ENCODE assay signal across 8 mouse cellular contexts in genomic region chr6:86479311-86479710, GRCm38 (mm10). TPM values are rescaled to one million over a fixed set of nuclear protein-coding genes. Genes with fewer than 3 reads are reported as not detected.
DNase-seq lines count a peak whose midpoint lies in the region; ATAC-seq lines count a peak whose summit lies in the region.

No protein-coding gene starts in this region.

- DNase-seq in adrenal gland, adult (ENCODE audit: inconsistent age in 2 of 2, low spot score in 1 of 2), result peak; percentile 51 to 80
- no peak for DNase-seq in adrenal gland, postnatal 25 days
- DNase-seq in cerebellum, postnatal 14 days, result peak; percentile 31 to 35
- DNase-seq in heart, postnatal 4 days, result peak; percentile 60
- no peak for DNase-seq in right cerebral cortex, postnatal 4 days
- DNase-seq in retina, embryonic 14.5 days (ENCODE audit: low spot score), result no peak

- H3K4me1 ChIP-seq in limb, embryonic 12.5 days (replicated peaks), result peaks cover 50% of the 10 kb centered on the region
- H3K4me1 ChIP-seq in midbrain, embryonic 16.5 days (ENCODE audit: control insufficient read depth, insufficient read depth, low read length), result no peaks in the 10 kb centered on the region; the same call in 1 of the 2 replicates

- 56% methylated on average over 3 of the region's 3 CpGs for WGBS in limb, embryonic 12.5 days
- WGBS in midbrain, embryonic 16.5 days, result 83% methylated on average over 3 of the region's 3 CpGs

- ATAC-seq in limb, embryonic 12.5 days (ENCODE audit: insufficient number of reproducible peaks, insufficient read depth, low FRiP score, low TSS enrichment, low read depth), result no peak
- ATAC-seq in midbrain, embryonic 16.5 days, result no peak

- H3K27ac ChIP-seq in limb, embryonic 12.5 days, result peak overlapping the region; percentile 97
- no peak overlapping the region for H3K27ac ChIP-seq in midbrain, embryonic 16.5 days (ENCODE audit: low read length)

- no peak overlapping the region for H3K4me3 ChIP-seq in limb, embryonic 12.5 days (replicated peaks)
- H3K4me3 ChIP-seq in midbrain, embryonic 16.5 days (ENCODE audit: low read depth, low read length), result no peak overlapping the region

- peak overlapping the region; percentile 5; the same call in 1 of the 2 replicates for H3K9ac ChIP-seq in limb, embryonic 12.5 days (replicated peaks)
- H3K9ac ChIP-seq in midbrain, embryonic 16.5 days (ENCODE audit: low read depth, low read length), result no peak overlapping the region

- H3K27me3 ChIP-seq in limb, embryonic 12.5 days, result no peaks in the 10 kb centered on the region
- no peaks in the 10 kb centered on the region for H3K27me3 ChIP-seq in midbrain, embryonic 16.5 days (ENCODE audit: control insufficient read depth, insufficient read depth, low read depth, low read length)

- H3K9me3 ChIP-seq in limb, embryonic 12.5 days, result no peaks in the 10 kb centered on the region
- H3K9me3 ChIP-seq in midbrain, embryonic 16.5 days (replicated peaks; ENCODE audit: control insufficient read depth, low read length, poor library complexity, severe bottlenecking), result no peaks in the 10 kb centered on the region

- no peaks in the 10 kb centered on the region for H3K36me3 ChIP-seq in limb, embryonic 12.5 days
- no peaks in the 10 kb centered on the region for H3K36me3 ChIP-seq in midbrain, embryonic 16.5 days (ENCODE audit: control insufficient read depth, insufficient read depth, low read length)

- peak overlapping the region; percentile 44 for H3K4me2 ChIP-seq in limb, embryonic 12.5 days
- no peak overlapping the region for H3K4me2 ChIP-seq in midbrain, embryonic 16.5 days (ENCODE audit: low read length)

RNA-seq across cellular contexts. Expression of gene C87436, which starts 41.1 kb away (rescaled TPM):
- total RNA-seq in adrenal gland, postnatal 25 days (2021), result 26.0 and 31.3 TPM in 2 replicates
- total RNA-seq in heart, postnatal 4 days (2021), result 10 to 100 TPM; 10.4 to 11.2 TPM
- polyA plus RNA-seq in limb, embryonic 12.5 days (2016; fragmentation: Nextera tagmentation; extraction: Ambion mirVana), result 25.8 and 27.3 TPM in 2 replicates
- polyA plus RNA-seq in midbrain, embryonic 16.5 days (2015; fragmentation: Nextera tagmentation; extraction: Ambion mirVana), result 24.1 and 25.6 TPM in 2 replicates

RNA-seq across cellular contexts. Expression of gene Pcbp1, which starts 46.8 kb away (rescaled TPM):
- 296 and 313 TPM in 2 replicates for total RNA-seq in adrenal gland, postnatal 25 days (2021)
- 100 to 1,000 TPM; 227 to 230 TPM for total RNA-seq in heart, postnatal 4 days (2021)
- 546 and 583 TPM in 2 replicates for polyA plus RNA-seq in limb, embryonic 12.5 days (2016; fragmentation: Nextera tagmentation; extraction: Ambion mirVana)
- 190 and 269 TPM in 2 replicates for polyA plus RNA-seq in midbrain, embryonic 16.5 days (2015; fragmentation: Nextera tagmentation; extraction: Ambion mirVana)

RNA-seq across cellular contexts. Expression of gene Gm44790, which starts 52.9 kb away (rescaled TPM):
- total RNA-seq in adrenal gland, postnatal 25 days (2021), result not detected in 2 replicates
- total RNA-seq in heart, postnatal 4 days (2021), result not detected
- 0.50 TPM in 1 of 2 replicates, not detected in the other for polyA plus RNA-seq in limb, embryonic 12.5 days (2016; fragmentation: Nextera tagmentation; extraction: Ambion mirVana)
- polyA plus RNA-seq in midbrain, embryonic 16.5 days (2015; fragmentation: Nextera tagmentation; extraction: Ambion mirVana), result 0.47 TPM in 1 of 2 replicates, not detected in the other

Comparison
In these comparisons a context has a peak if more than half of its experiments do, and no peak if none do; other contexts are left out.
1. DNase-seq: peak in adrenal gland, adult (2 of 2), cerebellum, postnatal 14 days (2 of 2) and heart, postnatal 4 days (single experiment); none in adrenal gland, postnatal 25 days (single experiment), right cerebral cortex, postnatal 4 days (single experiment) and retina, embryonic 14.5 days (single experiment).